Mouse (Mus musculus) embryonic stem cell, embryonic (primary cell): ENCODE data around the gene Sh2d1b1.
"Not testable (repeated sequence)": the region's sequence is repeated elsewhere in the genome, so short reads cannot be mapped to it uniquely, and the experiment has no call there.

Experiments
- CTCF ChIA-PET, 4 experiments: fragments of 300-600 bp in 2 of 4; fragments of 350-600 bp in 2 of 4; sonication (Branson Sonifier 250); formaldehyde crosslinking; loops; one replicate each; lab custom pipeline; 2022; ENCODE audit warnings: inconsistent platforms in 2 of 4; lab: Charles Lee
- POLR2A ChIA-PET, 4 experiments: fragments of 300-600 bp in 2 of 4; fragments of 350-600 bp in 2 of 4; sonication (Branson Sonifier 250); formaldehyde crosslinking; loops; one replicate each; lab custom pipeline; 2022; ENCODE audit warnings: antibody characterized with exemption in 4 of 4, inconsistent platforms in 1 of 4; lab: Charles Lee

Sh2d1b1 gene

DNA sequence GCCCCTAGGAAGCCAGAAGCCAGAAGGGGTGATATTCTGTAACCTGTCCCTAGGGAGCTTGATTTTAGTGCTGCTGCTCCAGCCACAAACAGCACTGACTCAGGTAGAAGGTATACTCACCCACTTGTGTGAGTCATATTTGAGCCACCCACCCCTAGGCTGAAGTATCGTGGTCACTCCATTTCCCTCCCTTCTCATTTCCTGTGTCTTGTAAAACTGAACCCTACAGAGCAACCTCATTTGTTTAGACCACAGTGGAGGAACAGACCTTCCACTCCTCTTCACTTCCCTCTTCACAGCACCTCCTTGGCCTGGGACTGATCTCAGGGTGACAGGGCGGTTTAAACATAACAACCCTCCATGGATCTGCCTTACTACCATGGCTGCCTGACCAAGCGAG lies at the start of gene Sh2d1b1:
Gene Sh2d1b1 (plus strand): TSS at position 305 of the 400 bp plus-strand sequence.
- ChIA-PET POLR2A (no interaction called here), CTCF (no interaction called here)

DNA sequence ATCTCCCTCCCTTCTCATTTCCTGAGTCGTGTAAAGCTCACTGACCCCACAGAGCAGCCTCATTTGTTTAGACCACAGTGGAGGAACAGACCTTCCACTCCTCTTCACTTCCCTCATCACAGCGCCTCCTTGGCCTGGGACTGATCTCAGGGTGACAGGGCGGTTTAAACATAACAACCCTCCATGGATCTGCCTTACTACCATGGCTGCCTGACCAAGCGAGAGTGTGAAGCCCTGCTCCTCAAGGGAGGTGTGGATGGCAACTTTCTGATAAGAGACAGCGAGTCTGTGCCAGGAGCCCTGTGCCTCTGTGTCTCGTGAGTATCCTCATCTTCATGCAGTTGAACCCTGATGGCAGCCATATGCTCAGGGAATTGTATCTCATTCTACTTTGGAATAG lies 44.4 kb upstream of the Sh2d1b1 start, which contains the start of gene Sh2d1b2:
Gene Sh2d1b2 (plus strand): TSS at position 62 of the 400 bp plus-strand sequence.
- CTCF ChIA-PET, POLR2A ChIA-PET: not testable (repeated sequence)

DNA sequence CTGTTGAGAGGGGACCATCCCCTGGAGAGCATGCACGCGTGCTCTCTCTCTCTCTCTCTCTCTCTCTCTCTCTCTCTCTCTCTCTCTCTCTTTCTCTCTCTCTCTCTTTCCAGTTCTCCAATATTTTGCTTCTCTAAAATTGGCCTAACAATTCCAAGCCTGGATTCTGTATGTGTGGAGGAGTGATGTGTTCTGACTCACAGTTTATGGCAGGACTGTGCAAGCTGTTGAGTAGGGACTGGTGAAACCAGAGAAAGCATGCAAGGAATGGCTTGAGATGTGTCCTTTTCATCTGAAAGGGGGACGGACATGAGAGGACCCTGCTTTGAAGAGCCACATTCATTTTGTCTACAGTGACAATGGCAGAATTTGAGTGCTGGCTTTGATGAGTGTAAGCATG lies 32.1 kb upstream of the Sh2d1b1 start:
- POLR2A ChIA-PET: no interaction called here
- CTCF ChIA-PET: no interaction called here

- POLR2A ChIA-PET: interaction anchor here in 1 of 4 experiments (0.8 kb wide), 1 partner anchor 155 kb away, joined by 3 read pairs; no protein-coding TSS in a partner anchor
- CTCF ChIA-PET: no interaction called here
Observed at GRCm38 (mm10) chr1:170254893-170255559, 22.1 kb upstream of the Sh2d1b1 start.

- CTCF ChIA-PET: no interaction called here
- POLR2A ChIA-PET: no interaction called here
Observed at GRCm38 (mm10) chr1:170255560-170255910, 21.6 kb upstream of the Sh2d1b1 start.

GRCm38 (mm10) chr1:170270281-170270680 lies 6.8 kb upstream of the Sh2d1b1 start:
- ChIA-PET CTCF (interaction anchor here in 1 of 4 experiments (0.6 kb wide), 1 partner anchor 352 kb away, joined by 3 read pairs; no protein-coding TSS in a partner anchor), POLR2A (no interaction called here)

DNA sequence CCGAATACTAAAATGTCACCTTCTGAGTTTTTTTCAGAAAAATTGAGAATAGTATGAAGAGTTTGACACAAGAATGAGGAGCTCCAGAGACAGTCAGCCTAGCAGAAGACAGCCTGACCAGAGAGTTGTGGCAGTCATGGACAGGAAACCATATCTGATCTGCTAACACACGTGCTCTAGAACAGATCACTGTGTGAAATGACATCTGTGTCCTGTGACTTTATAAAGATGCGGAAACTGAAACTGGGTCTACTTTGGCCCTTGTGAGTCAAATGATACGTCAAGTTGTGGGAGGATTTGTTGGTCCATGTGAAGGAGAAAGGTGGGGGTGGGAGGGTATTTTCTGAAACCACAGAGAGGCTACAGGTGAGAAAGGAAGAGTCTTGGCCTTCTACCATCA lies 6.4 kb upstream of the Sh2d1b1 start:
- CTCF ChIA-PET: interaction anchor here in 1 of 4 experiments (0.6 kb wide), 1 partner anchor 353 kb away, joined by 3 read pairs; no protein-coding TSS in a partner anchor
- POLR2A ChIA-PET: no interaction called here

DNA sequence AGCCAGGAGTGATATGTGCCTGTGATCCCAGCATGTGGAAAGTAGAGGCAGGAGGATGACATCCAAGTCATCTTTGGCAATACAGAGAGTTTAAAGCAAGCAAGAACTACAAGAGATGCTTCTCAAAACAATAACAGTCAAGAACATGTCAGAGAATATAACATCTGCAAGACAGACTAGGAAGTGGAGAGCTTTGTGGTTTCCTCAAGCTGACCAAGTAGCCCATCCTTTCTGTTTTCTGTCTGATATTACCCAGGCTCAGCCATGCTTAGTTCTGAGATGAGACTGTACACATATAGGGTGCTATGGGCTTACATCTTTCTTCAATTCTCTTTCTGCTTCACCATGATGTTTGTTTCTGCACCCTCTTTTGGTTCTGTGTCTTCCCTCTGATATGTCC lies 3.9 kb upstream of the Sh2d1b1 start:
- POLR2A ChIA-PET: no interaction called here
- CTCF ChIA-PET: no interaction called here

DNA sequence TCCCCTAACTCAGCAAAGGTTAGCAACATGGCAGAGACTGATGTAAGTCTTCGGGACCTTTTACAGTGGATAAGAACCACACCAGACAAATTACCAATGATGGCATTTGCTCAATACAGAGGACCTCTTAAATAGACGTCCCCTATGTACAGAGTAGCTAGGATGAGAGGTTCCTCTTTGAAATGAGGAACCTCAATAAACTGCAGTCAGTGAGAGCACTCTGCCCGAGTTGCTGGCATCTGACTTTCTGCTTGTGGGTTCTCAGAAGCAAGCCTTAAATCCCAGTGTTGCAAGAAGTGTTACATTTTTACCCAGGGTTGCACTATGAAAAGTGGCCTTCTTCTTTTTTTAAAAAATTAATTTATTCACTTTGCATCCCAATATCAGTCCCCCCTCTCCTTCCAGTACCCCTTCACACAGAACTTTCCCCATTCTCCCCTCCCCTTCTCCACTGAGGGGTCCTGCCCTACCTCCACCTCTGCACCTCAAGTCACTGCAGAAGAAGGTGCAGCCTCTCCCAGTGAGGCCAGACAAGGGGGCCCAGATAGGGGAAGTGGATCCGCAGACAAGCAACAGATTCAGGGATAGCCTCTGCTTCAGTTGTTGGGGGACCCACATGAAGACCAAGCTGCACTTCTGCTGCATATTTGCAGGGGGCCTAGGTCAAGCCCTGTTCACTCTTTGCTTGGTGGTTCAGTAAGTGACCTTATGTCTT lies 5.5 kb downstream of the Sh2d1b1 start:
- POLR2A ChIA-PET: no interaction called here
- CTCF ChIA-PET: no interaction called here

- ChIA-PET CTCF (interaction anchor here (0.6 to 1.8 kb wide), 7 partner anchors 321 to 415 kb away, joined by 3 to 15 read pairs (median 4); no protein-coding TSS in a partner anchor), POLR2A (no interaction called here)
Observed at GRCm38 (mm10) chr1:170292239-170292951, 15.3 kb downstream of the Sh2d1b1 start.

DNA sequence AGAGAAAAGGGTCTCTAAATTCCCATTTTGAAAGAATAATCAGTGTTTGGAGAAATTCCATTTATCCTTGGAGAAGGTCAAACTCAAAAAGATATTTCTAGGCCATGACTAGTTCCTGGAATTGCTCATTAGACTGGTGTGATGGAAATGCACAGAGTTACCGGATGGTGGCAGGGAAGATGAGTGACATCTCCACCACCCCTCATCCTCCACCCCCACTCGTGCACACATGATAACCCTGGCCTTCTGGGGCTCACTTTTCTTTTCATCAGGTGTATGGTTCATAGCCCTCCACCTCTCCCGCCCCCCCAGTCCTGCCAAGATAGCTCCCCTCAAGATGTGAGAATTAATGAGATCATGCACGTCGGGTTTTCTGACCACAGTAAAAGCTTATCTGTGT lies 16.1 kb downstream of the Sh2d1b1 start:
- ChIA-PET CTCF (interaction anchor here (0.7 to 1.8 kb wide), 6 partner anchors 320 to 337 kb away, joined by 3 to 15 read pairs (median 4); no protein-coding TSS in a partner anchor), POLR2A (no interaction called here)

GRCm38 (mm10) chr1:170294786-170295570 lies 17.9 kb downstream of the Sh2d1b1 start:
- ChIA-PET POLR2A (no interaction called here), CTCF (interaction anchor here in 2 of 4 experiments (0.6 to 1.8 kb wide), 2 partner anchors 218 to 318 kb away, joined by 5 to 6 read pairs; no protein-coding TSS in a partner anchor)

DNA sequence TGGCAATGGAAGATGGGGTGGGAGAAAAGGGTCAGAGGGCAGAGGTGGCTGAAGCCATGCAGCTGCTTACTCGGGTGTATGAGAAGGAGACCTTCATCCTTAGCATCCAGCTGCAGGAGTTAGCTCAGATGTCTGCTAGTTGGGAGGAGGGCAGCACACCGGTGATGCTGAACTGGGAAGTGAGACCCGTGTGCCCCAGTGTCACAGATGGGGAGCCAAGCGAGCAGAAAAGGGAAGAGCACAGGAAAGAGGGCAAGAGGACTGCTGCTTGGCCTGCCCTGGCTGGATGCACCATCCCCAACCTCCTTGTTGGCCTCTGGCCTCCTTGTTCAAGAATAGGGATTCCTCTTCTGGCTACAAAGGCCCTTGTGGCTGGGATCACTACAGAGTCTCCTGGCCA lies 22.4 kb downstream of the Sh2d1b1 start:
- CTCF ChIA-PET: no interaction called here
- POLR2A ChIA-PET: no interaction called here

DNA sequence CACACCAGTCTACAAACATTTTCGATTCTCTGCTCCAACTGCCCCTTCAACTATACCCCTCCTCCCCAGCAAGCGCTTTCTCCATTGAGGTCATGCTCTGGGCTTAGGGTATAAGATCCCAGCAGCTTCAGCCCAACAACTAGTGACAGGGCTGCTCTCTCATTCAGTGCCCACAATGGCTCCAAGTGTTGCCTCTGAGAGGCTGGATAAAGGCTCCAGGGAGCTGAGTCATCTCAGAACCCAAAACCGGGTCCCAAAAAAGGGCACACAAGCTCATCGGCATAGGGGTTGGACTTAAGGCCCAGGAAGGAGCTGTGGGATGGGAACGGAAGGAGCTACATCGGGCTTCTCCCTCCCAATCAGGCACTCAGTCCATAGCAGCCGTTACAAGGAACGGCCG lies 24.6 kb downstream of the Sh2d1b1 start:
- CTCF ChIA-PET: interaction anchor here in 2 of 4 experiments (0.7 to 1.0 kb wide), 2 partner anchors 299 to 311 kb away, joined by 3 to 6 read pairs; no protein-coding TSS in a partner anchor
- POLR2A ChIA-PET: no interaction called here

GRCm38 (mm10) chr1:170302456-170302855 lies 25.3 kb downstream of the Sh2d1b1 start:
- POLR2A ChIA-PET: interaction anchor here in 2 of 4 experiments (0.6 to 0.7 kb wide), 2 partner anchors 248 to 376 kb away, joined by 3 to 4 read pairs; no protein-coding TSS in a partner anchor
- CTCF ChIA-PET: interaction anchor here in 1 of 4 experiments (0.6 to 1.0 kb wide), 3 partner anchors 40 to 311 kb away, joined by 3 to 5 read pairs (median 3); no protein-coding TSS in a partner anchor

- CTCF ChIA-PET: no interaction called here
Observed at GRCm38 (mm10) chr1:170303103-170303502, 26.0 kb downstream of the Sh2d1b1 start.

GRCm38 (mm10) chr1:170305002-170305401 lies 27.9 kb downstream of the Sh2d1b1 start:
- ChIA-PET POLR2A (no interaction called here), CTCF (no interaction called here)

More at GRCm38 (mm10) chr1:170303103-170303502, 26.0 kb downstream of the Sh2d1b1 start:
- POLR2A ChIA-PET: interaction anchor here in 1 of 4 experiments (0.6 kb wide), 1 partner anchor 376 kb away, joined by 3 read pairs; no protein-coding TSS in a partner anchor

DNA sequence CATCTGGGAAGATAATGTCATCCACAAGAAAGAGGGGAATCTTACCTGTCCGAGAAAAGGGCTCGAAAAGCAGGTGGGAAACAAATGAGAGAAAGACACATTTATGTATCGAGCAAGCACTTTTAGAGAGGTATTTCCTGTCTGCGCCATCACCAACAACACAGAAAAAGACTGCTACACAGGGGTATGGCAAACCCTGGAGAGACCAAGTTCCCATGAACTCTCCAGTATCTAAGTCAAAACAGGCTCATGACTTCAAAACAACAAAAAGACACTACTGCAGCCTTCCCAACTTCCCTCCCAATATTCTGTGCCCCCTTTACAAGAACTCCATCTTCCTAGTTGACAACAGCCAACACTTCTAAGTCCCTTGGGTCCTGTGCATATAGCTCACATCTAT lies 29.1 kb downstream of the Sh2d1b1 start, which contains the start of gene Gm7694:
Gene Gm7694 (minus strand): TSS at position 101 of the 400 bp plus-strand sequence.
- ChIA-PET CTCF (no interaction called here), POLR2A (no interaction called here)
